Mouse (Mus musculus): ENCODE results near the gene Tfap2d. TPM values are rescaled to one million over a fixed set of nuclear protein-coding genes. Genes with fewer than 3 reads are reported as not detected.

The Tfap2d gene
- polyA plus RNA-seq, 1 experiment from 2014 or later = not detected

GRCm38 (mm10) chr1:19110211-19110610 lies 7.4 kb downstream of the Tfap2d start:
- Histone ChIP-seq H3K27ac (replicated peaks) (no peak overlapping the region), H3K4me2 (no peak overlapping the region), H3K36me3 (no peaks in the 10 kb centered on the region), H3K4me1 (replicated peaks) (no peaks in the 10 kb centered on the region), H3K4me3 (no peak overlapping the region), H3K27me3 (peaks cover 98% of the 10 kb centered on the region), H3K9me3 (no peaks in the 10 kb centered on the region), H3K9ac (no peak overlapping the region)
- no peak for ATAC-seq (ENCODE audit: low read depth)
- WGBS = 1% methylated on average over 5 of the region's 5 CpGs

DNA sequence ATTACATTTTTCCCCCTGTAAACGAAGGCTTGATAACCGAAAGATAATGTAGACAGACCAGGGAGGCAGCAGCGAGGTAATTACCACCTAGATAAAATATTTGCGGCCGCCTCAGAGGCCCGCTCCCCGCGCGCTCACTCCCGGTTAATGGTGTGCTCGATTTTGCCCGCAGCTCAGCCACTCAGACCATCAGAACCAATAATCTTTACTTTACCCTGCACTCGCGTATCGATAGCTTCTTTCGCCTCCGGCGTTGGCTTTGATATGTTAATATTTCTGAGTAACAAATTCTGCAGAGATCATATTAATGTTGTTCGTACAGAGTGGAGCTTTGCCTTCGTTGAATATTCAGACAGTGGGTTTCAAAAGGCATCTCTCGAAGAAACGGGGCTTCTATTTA lies 8.2 kb downstream of the Tfap2d start:
- H3K4me3 ChIP-seq = no peak overlapping the region
- H3K4me2 ChIP-seq = no peak overlapping the region
- WGBS = 1% methylated on average over 22 of the region's 22 CpGs
- H3K9me3 ChIP-seq = no peaks in the 10 kb centered on the region
- H3K36me3 ChIP-seq = no peaks in the 10 kb centered on the region
- H3K4me1 ChIP-seq (replicated peaks) = no peaks in the 10 kb centered on the region
- H3K27ac ChIP-seq (replicated peaks) = no peak overlapping the region
- no peak overlapping the region for H3K9ac ChIP-seq
- peaks cover 94% of the 10 kb centered on the region for H3K27me3 ChIP-seq
- no peak for ATAC-seq (ENCODE audit: low read depth)

- H3K4me1 ChIP-seq (replicated peaks) = no peaks in the 10 kb centered on the region
- H3K9me3 ChIP-seq = no peaks in the 10 kb centered on the region
- H3K4me3 ChIP-seq = no peak overlapping the region
- no peaks in the 10 kb centered on the region for H3K27me3 ChIP-seq
- H3K27ac ChIP-seq (replicated peaks) = no peak overlapping the region
- no peak overlapping the region for H3K4me2 ChIP-seq
- H3K36me3 ChIP-seq = no peaks in the 10 kb centered on the region
- 14% methylated on average over 4 of the region's 4 CpGs for WGBS
- ATAC-seq (ENCODE audit: low read depth) = peak; percentile 61; the same call in 1 of the 2 replicates
- no peak overlapping the region for H3K9ac ChIP-seq
Observed at GRCm38 (mm10) chr1:19178742-19179397, 76.0 kb downstream of the Tfap2d start.

DNA sequence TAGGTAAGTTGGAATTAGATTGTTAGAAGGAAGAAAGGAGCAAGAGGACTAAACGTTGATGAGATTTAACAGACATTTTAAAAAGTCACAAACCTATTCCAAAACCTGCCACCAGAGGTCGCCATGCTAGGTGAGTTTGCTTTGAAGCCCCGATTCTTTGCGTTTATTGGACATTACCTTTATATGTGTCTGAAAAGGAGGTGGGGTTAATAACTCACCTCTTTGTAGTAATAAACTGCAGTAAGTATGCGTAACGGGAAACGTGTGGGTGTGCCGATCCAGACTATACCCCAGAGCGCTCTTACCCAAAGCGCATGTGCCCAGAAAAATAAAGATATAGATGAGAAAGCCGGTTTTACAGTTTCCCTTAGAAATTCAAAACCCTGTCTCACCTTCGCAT lies 102.8 kb downstream of the Tfap2d start:
- Histone ChIP-seq H3K9ac (no peak overlapping the region), H3K27me3 (peaks cover 23% of the 10 kb centered on the region), H3K4me1 (replicated peaks) (peaks cover 4% of the 10 kb centered on the region; the same call in 1 of the 2 replicates), H3K27ac (replicated peaks) (no peak overlapping the region), H3K36me3 (no peaks in the 10 kb centered on the region), H3K4me2 (peak overlapping the region; percentile 62), H3K9me3 (no peaks in the 10 kb centered on the region), H3K4me3 (peak overlapping the region; percentile 36)
- peak; percentile 64; the same call in 1 of the 2 replicates for ATAC-seq (ENCODE audit: low read depth)
- WGBS = 3% methylated on average over 12 of the region's 12 CpGs

- ATAC-seq (ENCODE audit: low read depth) = 0 out of 2 replicates have a peak, but pooled peaks have one; percentile 7
- H3K9ac ChIP-seq = no peak overlapping the region
- H3K4me1 ChIP-seq (replicated peaks) = peaks cover 4% of the 10 kb centered on the region; the same call in 1 of the 2 replicates
- H3K9me3 ChIP-seq = no peaks in the 10 kb centered on the region
- no peaks in the 10 kb centered on the region for H3K36me3 ChIP-seq
- H3K4me2 ChIP-seq = peak overlapping the region; percentile 62
- peak overlapping the region; percentile 36; the same call in 1 of the 2 replicates for H3K4me3 ChIP-seq
- no peak overlapping the region for H3K27ac ChIP-seq (replicated peaks)
- WGBS = 1% methylated on average over 7 of the region's 7 CpGs
- H3K27me3 ChIP-seq = peaks cover 28% of the 10 kb centered on the region
Observed at GRCm38 (mm10) chr1:19206194-19206593, 103.4 kb downstream of the Tfap2d start.

- Histone ChIP-seq H3K9me3 (no peaks in the 10 kb centered on the region), H3K27me3 (peaks cover 40% of the 10 kb centered on the region), H3K4me3 (no peak overlapping the region), H3K4me1 (replicated peaks) (peaks cover 9% of the 10 kb centered on the region), H3K4me2 (peak overlapping the region; percentile 22), H3K36me3 (no peaks in the 10 kb centered on the region), H3K27ac (replicated peaks) (no peak overlapping the region), H3K9ac (no peak overlapping the region)
- ATAC-seq (ENCODE audit: low read depth) = no peak
- WGBS = 5% methylated on average over 4 of the region's 4 CpGs
Observed at GRCm38 (mm10) chr1:19207611-19208010, 104.8 kb downstream of the Tfap2d start.

DNA sequence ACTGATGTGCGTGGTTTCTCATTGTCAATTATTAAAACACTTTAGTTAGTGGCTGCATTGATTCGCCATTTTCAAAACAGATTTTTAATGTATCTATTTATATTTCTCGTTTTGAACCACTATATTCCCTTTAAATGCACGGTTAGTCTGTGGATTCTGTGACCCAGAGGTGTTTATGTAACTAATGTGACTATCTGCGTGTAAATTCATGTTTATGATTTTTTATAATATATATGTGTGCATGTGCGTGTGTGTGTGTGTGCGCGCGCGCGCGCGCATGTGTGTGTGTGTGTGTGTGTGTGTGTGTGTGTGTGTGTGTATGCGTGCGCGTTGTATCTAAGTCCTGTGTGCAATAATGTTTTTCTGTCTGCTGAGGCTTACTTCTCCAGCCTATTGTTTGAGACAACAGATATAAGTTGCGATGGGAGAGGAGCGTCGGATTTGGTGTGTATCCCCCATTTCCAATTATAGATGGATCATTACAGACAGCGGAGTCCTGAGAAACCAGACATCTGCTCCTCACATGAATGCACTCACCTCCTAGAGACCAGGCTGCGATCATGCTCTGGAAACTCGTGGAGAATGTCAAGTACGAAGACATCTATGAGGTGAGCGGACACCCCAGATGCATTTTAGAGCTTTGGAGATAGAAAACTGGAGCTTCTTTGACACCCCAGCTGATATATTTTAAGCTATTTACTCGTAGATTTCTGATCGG lies 106.0 kb downstream of the Tfap2d start, which contains the start of gene Tfap2b:
Gene Tfap2b, plus strand, starts transcription at position 274 of the 718 bp plus-strand sequence.
- Histone ChIP-seq H3K27me3 (peaks cover 45% of the 10 kb centered on the region), H3K27ac (replicated peaks) (peak within 1 kb of the TSS; percentile 84), H3K9ac (peak within 1 kb of the TSS; percentile 79), H3K4me1 (replicated peaks) (peaks cover 14% of the 10 kb centered on the region), H3K36me3 (no peaks in the 10 kb centered on the region), H3K4me2 (peak within 1 kb of the TSS; percentile 55), H3K9me3 (no peaks in the 10 kb centered on the region), H3K4me3 (peak within 1 kb of the TSS; percentile 48)
- under 1% methylated on average over 26 of the region's 26 CpGs for WGBS
- ATAC-seq (ENCODE audit: low read depth) = peak; percentile 66; the same call in 1 of the 2 replicates

DNA sequence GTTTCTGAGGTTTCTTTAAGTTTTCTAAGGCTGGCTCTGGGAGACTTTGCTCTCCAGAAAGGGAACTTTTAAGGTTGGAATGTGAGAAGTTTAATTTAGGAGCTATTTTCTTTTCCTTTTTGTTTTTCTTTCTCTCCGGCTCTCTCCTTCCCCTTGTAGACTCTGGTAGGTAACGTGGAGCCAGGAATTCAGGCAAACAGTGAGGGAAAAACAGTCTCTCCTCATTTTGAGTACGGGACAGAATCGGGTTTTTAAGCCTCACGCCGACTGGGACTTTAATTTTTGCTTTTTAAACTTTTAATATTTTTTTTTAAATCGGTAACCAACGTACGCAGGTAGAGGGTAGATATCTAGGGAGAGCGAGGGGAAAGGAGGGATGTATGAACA lies 106.5 kb downstream of the Tfap2d start:
- H3K27ac ChIP-seq (replicated peaks) = peak overlapping the region; percentile 84
- peaks cover 48% of the 10 kb centered on the region for H3K27me3 ChIP-seq
- peak overlapping the region; percentile 55 for H3K4me2 ChIP-seq
- no peaks in the 10 kb centered on the region for H3K36me3 ChIP-seq
- ATAC-seq (ENCODE audit: low read depth) = no peak
- H3K9ac ChIP-seq = peak overlapping the region; percentile 79
- H3K9me3 ChIP-seq = no peaks in the 10 kb centered on the region
- H3K4me1 ChIP-seq (replicated peaks) = peaks cover 20% of the 10 kb centered on the region
- under 1% methylated on average over 10 of the region's 10 CpGs for WGBS
- peak overlapping the region; percentile 48 for H3K4me3 ChIP-seq

DNA sequence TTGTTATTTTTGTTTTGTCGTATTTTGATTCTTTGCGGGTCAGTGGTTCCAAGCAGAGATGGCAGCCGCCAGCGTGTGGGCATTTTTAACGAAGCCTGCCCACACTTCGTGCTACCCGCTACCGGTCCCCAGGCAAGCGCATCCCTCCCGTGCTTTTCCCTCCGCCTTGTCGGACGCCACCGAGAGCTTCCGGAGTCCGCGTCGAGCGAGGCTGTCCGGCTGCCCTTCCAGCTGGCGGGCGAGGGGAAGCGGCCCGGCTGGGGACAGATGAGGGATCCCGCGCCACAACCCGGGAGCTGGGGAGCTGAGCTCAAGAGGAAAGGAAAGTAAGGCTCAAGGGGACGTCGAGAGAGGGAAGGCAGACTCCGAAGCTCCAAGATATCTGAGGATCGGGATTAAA lies 107.0 kb downstream of the Tfap2d start:
- H3K4me2 ChIP-seq = peak overlapping the region; percentile 55
- H3K9ac ChIP-seq = peak overlapping the region; percentile 79
- H3K27ac ChIP-seq (replicated peaks) = peak overlapping the region; percentile 84
- ATAC-seq (ENCODE audit: low read depth) = no peak
- no peaks in the 10 kb centered on the region for H3K9me3 ChIP-seq
- peaks cover 49% of the 10 kb centered on the region for H3K27me3 ChIP-seq
- H3K4me3 ChIP-seq = peak overlapping the region; percentile 48
- peaks cover 24% of the 10 kb centered on the region for H3K4me1 ChIP-seq (replicated peaks)
- WGBS = 0% methylated on average over 31 of the region's 31 CpGs
- no peaks in the 10 kb centered on the region for H3K36me3 ChIP-seq

DNA sequence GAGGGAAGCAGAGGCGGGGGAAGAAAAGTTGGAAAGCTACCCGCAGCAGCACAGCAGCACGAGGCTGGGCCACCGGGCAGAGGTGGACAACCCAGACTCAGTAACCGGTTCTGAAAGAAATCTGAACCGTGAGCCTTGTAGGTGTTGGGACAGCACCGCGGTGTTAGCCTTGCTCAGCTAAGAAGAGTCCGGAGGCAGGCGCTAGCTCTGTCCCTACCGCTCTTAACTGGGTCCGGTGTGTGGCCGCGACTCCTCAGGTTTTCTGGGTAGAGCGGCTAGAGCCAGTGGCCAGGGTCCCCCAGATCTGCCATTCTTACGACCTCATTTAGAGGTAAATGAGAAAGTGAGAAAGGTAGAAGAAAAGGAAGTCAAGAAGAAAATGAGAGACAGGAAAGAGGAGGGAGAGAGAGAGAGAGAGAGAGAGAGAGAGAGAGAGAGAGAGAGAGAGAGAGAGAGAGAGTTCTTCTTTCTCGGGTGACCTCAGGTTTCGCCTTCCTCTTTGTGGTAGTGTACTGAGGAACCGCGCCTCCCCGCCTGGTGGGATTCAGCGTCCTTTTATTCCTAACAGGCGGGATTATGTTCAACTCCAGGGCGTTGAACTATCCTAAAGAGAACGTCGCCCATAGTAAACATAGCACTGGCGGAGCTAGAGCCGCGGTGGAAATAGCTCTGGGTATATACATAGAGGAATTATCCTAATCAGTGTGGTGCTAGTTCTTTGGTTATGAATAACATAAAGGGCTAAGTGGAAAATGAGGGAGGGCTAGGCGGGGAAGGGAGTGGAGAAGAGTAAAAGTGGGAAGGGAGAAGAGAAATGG lies 107.6 kb downstream of the Tfap2d start:
- no peak for ATAC-seq (ENCODE audit: low read depth)
- H3K4me2 ChIP-seq = peak overlapping the region; percentile 55
- H3K4me1 ChIP-seq (replicated peaks) = peaks cover 24% of the 10 kb centered on the region
- H3K27ac ChIP-seq (replicated peaks) = peak overlapping the region; percentile 84
- peak overlapping the region; percentile 79 for H3K9ac ChIP-seq
- no peaks in the 10 kb centered on the region for H3K36me3 ChIP-seq
- H3K27me3 ChIP-seq = peaks cover 56% of the 10 kb centered on the region
- WGBS = 1% methylated on average over 30 of the region's 30 CpGs
- H3K9me3 ChIP-seq = no peaks in the 10 kb centered on the region
- H3K4me3 ChIP-seq = peak overlapping the region; percentile 48

DNA sequence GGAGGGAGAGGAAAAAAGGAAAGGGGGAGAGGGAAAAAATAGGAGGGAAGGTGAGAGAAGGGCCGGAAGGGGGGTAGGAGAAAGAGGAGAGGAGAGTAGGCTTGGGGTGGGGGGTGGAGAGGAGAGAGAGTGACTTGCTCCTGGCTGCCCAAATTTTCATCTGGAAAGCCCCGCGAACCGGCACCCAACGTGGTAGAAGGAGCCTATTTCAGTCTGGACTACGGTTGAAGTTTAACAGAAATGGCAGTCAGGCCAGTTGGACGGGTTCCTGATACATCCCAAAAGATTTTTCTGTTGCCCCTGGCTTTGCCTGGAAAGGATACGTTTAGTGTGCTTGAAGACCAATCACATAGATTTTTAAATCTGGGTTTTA lies 108.2 kb downstream of the Tfap2d start:
- no peaks in the 10 kb centered on the region for H3K36me3 ChIP-seq
- peaks cover 62% of the 10 kb centered on the region for H3K27me3 ChIP-seq
- H3K27ac ChIP-seq (replicated peaks) = peak overlapping the region; percentile 84
- H3K9me3 ChIP-seq = no peaks in the 10 kb centered on the region
- H3K4me2 ChIP-seq = peak overlapping the region; percentile 55
- 3% methylated on average over 8 of the region's 8 CpGs for WGBS
- H3K9ac ChIP-seq = peak overlapping the region; percentile 79
- H3K4me1 ChIP-seq (replicated peaks) = peaks cover 24% of the 10 kb centered on the region
- H3K4me3 ChIP-seq = peak overlapping the region; percentile 48
- no peak for ATAC-seq (ENCODE audit: low read depth)

All from neural tube, embryonic 13.5 days (tissue).